Mouse (Mus musculus) heart, embryonic 16.5 days (tissue): ENCODE measurements around the gene Cdh4. TPM values are rescaled to one million over a fixed set of nuclear protein-coding genes. Genes with fewer than 3 reads are reported as not detected.

Experiments used
- ATAC-seq: fragments of 200-750 bp; cut with Nextera tagmentation; replicated peaks from 2 replicates; pipeline ENCODE4 v1.8.0; 2017; ENCODE audit warnings: moderate number of reproducible peaks; ENCODE audit not compliant: insufficient read depth, low FRiP score; ENCODE audit errors: extremely low read depth
- H3K27ac ChIP-seq: fragments of 300-500 bp; sonication (generic); 2 replicates; pipeline ENCODE4 v1.5.1; 2014; ENCODE audit warnings: mild to moderate bottlenecking, low read length, control low read depth, moderate library complexity
- H3K27me3 ChIP-seq: fragments of 300-500 bp; sonication (generic); 2 replicates; pipeline ENCODE4 v1.6.1; 2014; ENCODE audit warnings: low read length, mixed read lengths; ENCODE audit not compliant: control insufficient read depth, insufficient read depth
- H3K36me3 ChIP-seq: fragments of 300-500 bp; sonication (generic); 2 replicates; pipeline ENCODE4 v1.6.1; 2014; ENCODE audit not compliant: control insufficient read depth, insufficient read depth
- H3K4me1 ChIP-seq: fragments of 300-500 bp; sonication (generic); 2 replicates; pipeline ENCODE4 v1.6.1; 2014; ENCODE audit warnings: low read length, mixed read lengths; ENCODE audit not compliant: control insufficient read depth, insufficient read depth
- H3K4me2 ChIP-seq: fragments of 300-500 bp; sonication (generic); 2 replicates; pipeline ENCODE4 v1.6.1; 2014; ENCODE audit warnings: low read depth, mild to moderate bottlenecking, control low read depth, low read length
- H3K4me3 ChIP-seq: fragments of 300-500 bp; sonication (generic); 2 replicates; pipeline ENCODE4 v1.5.1; 2014; ENCODE audit warnings: mild to moderate bottlenecking, control low read depth, low read length
- H3K9ac ChIP-seq: fragments of 300-500 bp; sonication (generic); 2 replicates; pipeline ENCODE4 v1.6.1; 2014; ENCODE audit warnings: low read length, control low read depth
- H3K9me3 ChIP-seq: fragments of 300-500 bp; sonication (generic); replicated peaks from 2 replicates; pipeline ENCODE4 v1.6.1; 2016; ENCODE audit warnings: low read length; ENCODE audit not compliant: control insufficient read depth
- WGBS: fragments of 180-500 bp; shearing (Covaris S2); extraction: QIAGEN DNeasy Blood & Tissue Kit; methylation state at CpG from one replicate; pipeline ENCODE4 v1.1.7; 2014; 5-methylcytosine and 5-hydroxymethylcytosine counted together
- polyA plus RNA-seq: library from polyadenylated mRNA; unstranded; fragments of >200 nt; fragmentation: Nextera tagmentation; extraction: Ambion mirVana; gene quantifications from 2 replicates; pipeline ENCODE4 v1.2.1, GENCODE M21; 2015

The Cdh4 gene
- polyA plus RNA-seq, 1 experiment from 2014 or later: 6.5 TPM

- 40% methylated on average over 8 of the region's 8 CpGs for WGBS
Measured at GRCm38 (mm10) chr2:179522141-179522540, 79.9 kb downstream of the Cdh4 start.

GRCm38 (mm10) chr2:179526976-179527375, 84.7 kb downstream of the Cdh4 start:
- H3K36me3 ChIP-seq: no peaks in the 10 kb centered on the region
- no peaks in the 10 kb centered on the region for H3K27me3 ChIP-seq
- H3K4me1 ChIP-seq: no peaks in the 10 kb centered on the region
- no peak overlapping the region for H3K27ac ChIP-seq
- no peaks in the 10 kb centered on the region for H3K9me3 ChIP-seq
- H3K4me2 ChIP-seq: no peak overlapping the region
- no peak for ATAC-seq
- no peak overlapping the region for H3K4me3 ChIP-seq
- WGBS: 67% methylated on average over 7 of the region's 7 CpGs
- no peak overlapping the region for H3K9ac ChIP-seq

More at GRCm38 (mm10) chr2:179522141-179522540, 79.9 kb downstream of the Cdh4 start:
- Histone ChIP-seq H3K4me1 (no peaks in the 10 kb centered on the region), H3K27ac (no peak overlapping the region), H3K27me3 (no peaks in the 10 kb centered on the region), H3K4me3 (no peak overlapping the region), H3K36me3 (no peaks in the 10 kb centered on the region), H3K4me2 (no peak overlapping the region), H3K9ac (no peak overlapping the region), H3K9me3 (no peaks in the 10 kb centered on the region)
- ATAC-seq: no peak

- Histone ChIP-seq H3K27me3 (no peaks in the 10 kb centered on the region; the same call in 1 of the 2 replicates), H3K36me3 (no peaks in the 10 kb centered on the region), H3K4me2 (no peak overlapping the region), H3K9ac (no peak overlapping the region), H3K4me1 (no peaks in the 10 kb centered on the region), H3K9me3 (no peaks in the 10 kb centered on the region), H3K27ac (no peak overlapping the region), H3K4me3 (no peak overlapping the region)
- WGBS: 60% methylated on average over 7 of the region's 7 CpGs
- ATAC-seq: no peak
Measured at GRCm38 (mm10) chr2:179530436-179531040, 88.3 kb downstream of the Cdh4 start.

GRCm38 (mm10) chr2:179533196-179533595, 91.0 kb downstream of the Cdh4 start:
- Histone ChIP-seq H3K9me3 (no peaks in the 10 kb centered on the region), H3K27me3 (no peaks in the 10 kb centered on the region; the same call in 1 of the 2 replicates), H3K9ac (no peak overlapping the region), H3K4me3 (no peak overlapping the region), H3K4me1 (no peaks in the 10 kb centered on the region), H3K4me2 (no peak overlapping the region), H3K36me3 (no peaks in the 10 kb centered on the region), H3K27ac (no peak overlapping the region)
- no peak for ATAC-seq
- 72% methylated on average over 6 of the region's 6 CpGs for WGBS

- Histone ChIP-seq H3K27me3 (no peaks in the 10 kb centered on the region; the same call in 1 of the 2 replicates), H3K4me2 (no peak overlapping the region), H3K9ac (no peak overlapping the region), H3K4me3 (no peak overlapping the region), H3K9me3 (no peaks in the 10 kb centered on the region), H3K4me1 (no peaks in the 10 kb centered on the region), H3K36me3 (no peaks in the 10 kb centered on the region), H3K27ac (no peak overlapping the region)
- ATAC-seq: no peak
- WGBS: 64% methylated on average over 2 of the region's 2 CpGs
Measured at GRCm38 (mm10) chr2:179533881-179534280, 91.7 kb downstream of the Cdh4 start.

- no peaks in the 10 kb centered on the region for H3K9me3 ChIP-seq
- no peaks in the 10 kb centered on the region for H3K4me1 ChIP-seq
- H3K9ac ChIP-seq: no peak overlapping the region
- no peak for ATAC-seq
- no peak overlapping the region for H3K4me2 ChIP-seq
- no peaks in the 10 kb centered on the region; the same call in 1 of the 2 replicates for H3K27me3 ChIP-seq
- no peaks in the 10 kb centered on the region for H3K36me3 ChIP-seq
- 24% methylated on average over 6 of the region's 6 CpGs for WGBS
- no peak overlapping the region for H3K4me3 ChIP-seq
- no peak overlapping the region for H3K27ac ChIP-seq
Measured at GRCm38 (mm10) chr2:179535204-179535603, 93.0 kb downstream of the Cdh4 start.

GRCm38 (mm10) chr2:179536762-179537161, 94.5 kb downstream of the Cdh4 start:
- ATAC-seq: no peak
- Histone ChIP-seq H3K27me3 (no peaks in the 10 kb centered on the region; the same call in 1 of the 2 replicates), H3K9me3 (no peaks in the 10 kb centered on the region), H3K27ac (no peak overlapping the region), H3K9ac (no peak overlapping the region), H3K4me2 (no peak overlapping the region), H3K36me3 (no peaks in the 10 kb centered on the region), H3K4me1 (no peaks in the 10 kb centered on the region), H3K4me3 (no peak overlapping the region)
- 45% methylated on average over 2 of the region's 2 CpGs for WGBS

- Histone ChIP-seq H3K9me3 (no peaks in the 10 kb centered on the region), H3K4me1 (no peaks in the 10 kb centered on the region), H3K9ac (no peak overlapping the region), H3K4me2 (no peak overlapping the region), H3K27ac (no peak overlapping the region), H3K36me3 (no peaks in the 10 kb centered on the region), H3K4me3 (no peak overlapping the region), H3K27me3 (no peaks in the 10 kb centered on the region; the same call in 1 of the 2 replicates)
- ATAC-seq: no peak
- 15% methylated on average over 19 of the region's 19 CpGs for WGBS
Measured at GRCm38 (mm10) chr2:179537390-179537789, 95.2 kb downstream of the Cdh4 start.

GRCm38 (mm10) chr2:179537800-179538450, 95.7 kb downstream of the Cdh4 start:
- Histone ChIP-seq H3K27ac (no peak overlapping the region), H3K36me3 (no peaks in the 10 kb centered on the region), H3K9me3 (no peaks in the 10 kb centered on the region), H3K4me3 (no peak overlapping the region), H3K4me2 (no peak overlapping the region), H3K4me1 (no peaks in the 10 kb centered on the region), H3K9ac (no peak overlapping the region), H3K27me3 (no peaks in the 10 kb centered on the region; the same call in 1 of the 2 replicates)
- 44% methylated on average over 3 of the region's 3 CpGs for WGBS
- ATAC-seq: no peak
